Mouse (Mus musculus): ENCODE results near the gene Myo15b.

The Myo15b gene

GRCm38 (mm10) chr11:115906116-115906515 lies 47.9 kb downstream of the Myo15b start:
- Histone ChIP-seq H3K4me1 (replicated peaks; ENCODE audit: low read depth, low read length) (peaks cover 36% of the 10 kb centered on the region), H3K4me3 (replicated peaks; ENCODE audit: low read length) (no peak overlapping the region), H3K9me3 (ENCODE audit: low read length) (no peaks in the 10 kb centered on the region), H3K27me3 (ENCODE audit: insufficient read depth, low read length) (no peaks in the 10 kb centered on the region), H3K36me3 (ENCODE audit: insufficient read depth, low read length) (peaks cover 57% of the 10 kb centered on the region)
- TF ChIP-seq POU5F1 (IDR thresholded peaks at IDR 0.05; ENCODE audit: borderline replicate concordance, low read length), result no peak
- TF ChIP-seq CTCF (conservative IDR thresholded peaks at IDR 0.05; ENCODE audit: low read length), result no peak
- TF ChIP-seq NANOG (IDR thresholded peaks at IDR 0.05; ENCODE audit: borderline replicate concordance, low read length), result no peak

DNA sequence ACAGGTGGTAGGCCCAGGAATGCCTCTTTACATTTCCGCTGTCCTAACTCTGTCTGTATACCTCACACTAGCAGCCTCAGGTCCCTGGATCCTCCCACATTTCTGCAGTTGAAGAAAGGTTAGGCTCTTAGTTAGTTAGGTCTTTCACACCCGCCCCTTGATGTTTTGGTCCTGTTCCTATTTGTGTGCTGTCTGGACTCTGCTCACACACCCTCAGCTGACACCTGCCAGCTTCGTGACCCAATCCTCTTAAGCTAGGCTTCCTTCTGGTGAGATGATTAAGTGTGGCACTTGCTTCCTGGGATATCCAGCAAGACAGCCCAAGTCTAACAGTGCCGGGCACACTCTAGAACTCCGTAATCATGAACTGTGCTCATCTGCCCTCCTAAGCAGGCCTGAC lies 48.3 kb downstream of the Myo15b start:
- peaks cover 40% of the 10 kb centered on the region for H3K4me1 ChIP-seq (replicated peaks; ENCODE audit: low read depth, low read length)
- H3K36me3 ChIP-seq (ENCODE audit: insufficient read depth, low read length), result peaks cover 57% of the 10 kb centered on the region
- H3K4me3 ChIP-seq (replicated peaks; ENCODE audit: low read length), result no peak overlapping the region
- TF ChIP-seq POU5F1 (IDR thresholded peaks at IDR 0.05; ENCODE audit: borderline replicate concordance, low read length), result no peak
- no peak for TF ChIP-seq CTCF (conservative IDR thresholded peaks at IDR 0.05; ENCODE audit: low read length)
- TF ChIP-seq NANOG (IDR thresholded peaks at IDR 0.05; ENCODE audit: borderline replicate concordance, low read length), result no peak
- no peaks in the 10 kb centered on the region for H3K27me3 ChIP-seq (ENCODE audit: insufficient read depth, low read length)
- no peaks in the 10 kb centered on the region for H3K9me3 ChIP-seq (ENCODE audit: low read length)

DNA sequence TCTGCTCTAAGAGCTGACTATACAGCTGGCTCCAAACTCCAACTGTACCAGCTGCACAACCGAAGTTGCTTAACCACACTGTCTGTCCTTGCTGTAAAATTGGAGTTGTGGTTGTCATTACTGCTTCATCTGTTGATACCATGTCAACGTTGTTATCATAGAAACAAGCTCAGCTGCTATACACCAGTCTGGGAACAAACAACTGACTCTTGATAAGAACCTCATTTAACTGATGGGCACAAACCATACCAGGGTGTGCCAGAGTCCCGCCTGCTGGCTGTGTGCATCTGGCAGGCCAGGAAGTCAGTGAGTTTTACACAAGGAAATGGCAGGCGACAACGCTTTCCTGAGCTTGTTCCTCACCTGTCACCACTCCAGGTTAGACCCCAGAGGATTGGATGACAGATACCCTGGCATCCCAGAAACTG lies 52.9 kb downstream of the Myo15b start:
- H3K4me3 ChIP-seq (replicated peaks; ENCODE audit: low read length), result no peak overlapping the region
- no peaks in the 10 kb centered on the region for H3K9me3 ChIP-seq (ENCODE audit: low read length)
- TF ChIP-seq CTCF (conservative IDR thresholded peaks at IDR 0.05; ENCODE audit: low read length) (no peak), NANOG (IDR thresholded peaks at IDR 0.05; ENCODE audit: borderline replicate concordance, low read length) (no peak), POU5F1 (IDR thresholded peaks at IDR 0.05; ENCODE audit: borderline replicate concordance, low read length) (no peak)
- peaks cover 21% of the 10 kb centered on the region for H3K4me1 ChIP-seq (replicated peaks; ENCODE audit: low read depth, low read length)
- peaks cover 63% of the 10 kb centered on the region for H3K36me3 ChIP-seq (ENCODE audit: insufficient read depth, low read length)
- H3K27me3 ChIP-seq (ENCODE audit: insufficient read depth, low read length), result no peaks in the 10 kb centered on the region

DNA sequence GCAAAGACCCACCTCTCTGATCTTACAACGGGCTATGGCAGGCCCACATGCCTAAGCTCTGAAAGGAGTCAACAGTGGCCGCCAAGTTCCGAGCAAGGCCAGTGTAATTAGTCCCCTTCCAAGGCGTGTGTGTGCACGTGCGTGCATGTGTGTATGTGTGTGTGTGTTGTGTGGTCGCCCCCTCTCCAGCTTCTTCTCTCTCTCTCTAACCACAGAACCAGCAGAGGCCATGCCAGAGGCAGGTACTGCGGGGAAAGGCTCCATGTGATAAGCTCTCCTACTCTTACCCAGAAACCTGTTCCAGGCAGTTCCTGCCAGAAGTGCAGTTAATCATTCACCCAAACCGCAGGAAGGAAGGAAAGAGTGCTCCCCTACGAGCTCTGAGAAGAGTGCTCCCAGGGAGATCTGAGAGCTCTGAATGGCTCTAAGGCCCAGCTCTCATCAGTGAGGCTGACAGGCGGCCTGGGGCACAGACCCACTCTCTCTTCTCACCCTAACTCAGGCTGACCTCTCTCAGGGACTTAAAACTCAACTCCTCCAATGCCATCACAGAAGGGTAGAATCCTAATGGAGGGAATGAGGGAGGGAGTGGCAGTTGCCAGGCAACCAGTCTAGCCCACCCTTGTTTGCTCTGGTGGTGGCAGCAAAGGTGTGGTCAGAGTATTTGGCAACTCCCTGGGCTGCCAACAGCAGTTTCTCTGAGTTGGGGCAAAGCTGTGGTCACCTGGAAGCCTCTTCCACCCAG lies 53.6 kb downstream of the Myo15b start, which contains the start of gene Smim6:
Gene Smim6 (plus strand): TSS at position 386 of the 745 bp plus-strand sequence.
- H3K9me3 ChIP-seq (ENCODE audit: low read length), result no peaks in the 10 kb centered on the region
- H3K4me3 ChIP-seq (replicated peaks; ENCODE audit: low read length), result no peak within 1 kb of the TSS
- H3K27me3 ChIP-seq (ENCODE audit: insufficient read depth, low read length), result no peaks in the 10 kb centered on the region
- peaks cover 26% of the 10 kb centered on the region for H3K4me1 ChIP-seq (replicated peaks; ENCODE audit: low read depth, low read length)
- no peak for TF ChIP-seq CTCF (conservative IDR thresholded peaks at IDR 0.05; ENCODE audit: low read length)
- no peak for TF ChIP-seq POU5F1 (IDR thresholded peaks at IDR 0.05; ENCODE audit: borderline replicate concordance, low read length)
- no peak for TF ChIP-seq NANOG (IDR thresholded peaks at IDR 0.05; ENCODE audit: borderline replicate concordance, low read length)
- peaks cover 67% of the 10 kb centered on the region for H3K36me3 ChIP-seq (ENCODE audit: insufficient read depth, low read length)

GRCm38 (mm10) chr11:115916579-115916978 lies 58.4 kb downstream of the Myo15b start:
- TF ChIP-seq NANOG (IDR thresholded peaks at IDR 0.05; ENCODE audit: borderline replicate concordance, low read length) (no peak), POU5F1 (IDR thresholded peaks at IDR 0.05; ENCODE audit: borderline replicate concordance, low read length) (no peak), CTCF (conservative IDR thresholded peaks at IDR 0.05; ENCODE audit: low read length) (no peak)
- Histone ChIP-seq H3K27me3 (ENCODE audit: insufficient read depth, low read length) (no peaks in the 10 kb centered on the region), H3K4me3 (replicated peaks; ENCODE audit: low read length) (no peak overlapping the region), H3K9me3 (ENCODE audit: low read length) (no peaks in the 10 kb centered on the region), H3K4me1 (replicated peaks; ENCODE audit: low read depth, low read length) (peaks cover 27% of the 10 kb centered on the region), H3K36me3 (ENCODE audit: insufficient read depth, low read length) (peaks cover 73% of the 10 kb centered on the region)

GRCm38 (mm10) chr11:115918637-115919036 lies 60.4 kb downstream of the Myo15b start:
- Histone ChIP-seq H3K4me3 (replicated peaks; ENCODE audit: low read length) (no peak overlapping the region), H3K36me3 (ENCODE audit: insufficient read depth, low read length) (peaks cover 78% of the 10 kb centered on the region), H3K4me1 (replicated peaks; ENCODE audit: low read depth, low read length) (peaks cover 15% of the 10 kb centered on the region), H3K9me3 (ENCODE audit: low read length) (no peaks in the 10 kb centered on the region), H3K27me3 (ENCODE audit: insufficient read depth, low read length) (no peaks in the 10 kb centered on the region)
- TF ChIP-seq NANOG (IDR thresholded peaks at IDR 0.05; ENCODE audit: borderline replicate concordance, low read length) (no peak), CTCF (conservative IDR thresholded peaks at IDR 0.05; ENCODE audit: low read length) (no peak), POU5F1 (IDR thresholded peaks at IDR 0.05; ENCODE audit: borderline replicate concordance, low read length) (no peak)

GRCm38 (mm10) chr11:115919073-115919472 lies 60.9 kb downstream of the Myo15b start:
- H3K9me3 ChIP-seq (ENCODE audit: low read length), result no peaks in the 10 kb centered on the region
- H3K4me3 ChIP-seq (replicated peaks; ENCODE audit: low read length), result no peak overlapping the region
- no peaks in the 10 kb centered on the region for H3K27me3 ChIP-seq (ENCODE audit: insufficient read depth, low read length)
- TF ChIP-seq CTCF (conservative IDR thresholded peaks at IDR 0.05; ENCODE audit: low read length) (no peak), POU5F1 (IDR thresholded peaks at IDR 0.05; ENCODE audit: borderline replicate concordance, low read length) (no peak), NANOG (IDR thresholded peaks at IDR 0.05; ENCODE audit: borderline replicate concordance, low read length) (no peak)
- peaks cover 15% of the 10 kb centered on the region for H3K4me1 ChIP-seq (replicated peaks; ENCODE audit: low read depth, low read length)
- peaks cover 78% of the 10 kb centered on the region for H3K36me3 ChIP-seq (ENCODE audit: insufficient read depth, low read length)

GRCm38 (mm10) chr11:115920110-115920818 lies 62.1 kb downstream of the Myo15b start:
- Histone ChIP-seq H3K36me3 (ENCODE audit: insufficient read depth, low read length) (peaks cover 79% of the 10 kb centered on the region), H3K9me3 (ENCODE audit: low read length) (no peaks in the 10 kb centered on the region), H3K4me3 (replicated peaks; ENCODE audit: low read length) (no peak overlapping the region), H3K27me3 (ENCODE audit: insufficient read depth, low read length) (no peaks in the 10 kb centered on the region), H3K4me1 (replicated peaks; ENCODE audit: low read depth, low read length) (peaks cover 15% of the 10 kb centered on the region)
- no peak for TF ChIP-seq NANOG (IDR thresholded peaks at IDR 0.05; ENCODE audit: borderline replicate concordance, low read length)
- TF ChIP-seq CTCF (conservative IDR thresholded peaks at IDR 0.05; ENCODE audit: low read length), result peak; percentile 86
- TF ChIP-seq POU5F1 (IDR thresholded peaks at IDR 0.05; ENCODE audit: borderline replicate concordance, low read length), result no peak

All from E14TG2a.4 (cell line).